Mouse (Mus musculus): ENCODE data around the gene Nox3. TPM values are rescaled to one million over a fixed set of nuclear protein-coding genes. Genes with fewer than 3 reads are reported as not detected.

Gene Nox3
- not detected in 2 replicates for total RNA-seq (2012; rRNA removed)

DNA sequence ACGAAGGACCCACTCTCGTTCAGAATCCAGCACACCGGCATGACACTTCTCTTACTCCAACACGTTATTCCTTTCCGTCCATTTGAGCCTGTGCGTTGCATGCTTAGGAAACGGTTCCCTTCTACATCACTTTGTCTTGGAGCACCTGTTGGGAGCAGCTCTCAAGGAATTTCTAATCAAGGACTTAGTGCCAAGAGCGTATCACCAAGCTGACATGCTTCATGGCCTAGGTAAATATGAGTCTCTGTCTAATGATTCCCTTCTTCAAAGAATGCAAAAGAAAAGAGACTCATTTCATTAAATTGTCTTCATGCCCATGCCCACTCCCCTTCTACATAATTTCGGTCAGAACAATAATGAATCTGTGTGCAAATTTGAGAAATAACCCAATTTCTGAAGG lies at the start of gene Nox3:
TSS of gene Nox3 (minus strand) at position 101 of the 400 bp plus-strand sequence.
- no peak within 1 kb of the TSS for H3K4me3 ChIP-seq (ENCODE audit: insufficient read depth in 1 of 2, low read depth in 1 of 2, low read length in 2 of 2, poor library complexity in 1 of 2, severe bottlenecking in 1 of 2)
- in situ Hi-C loops (cut with MboI; ENCODE audit: low sequenced_read_pairs in 2 of 2, unreplicated experiment in 2 of 2): no loop called here
- no peak for TF ChIP-seq CHD2 (IDR thresholded peaks at IDR 0.05; ENCODE audit: low read depth, low read length)
- no peak for TF ChIP-seq MAFK (IDR thresholded peaks at IDR 0.05; ENCODE audit: insufficient read depth, low read depth, low read length)
- no peak for TF ChIP-seq HCFC1 (IDR thresholded peaks at IDR 0.05; ENCODE audit: borderline replicate concordance, insufficient read depth, low read length)

DNA sequence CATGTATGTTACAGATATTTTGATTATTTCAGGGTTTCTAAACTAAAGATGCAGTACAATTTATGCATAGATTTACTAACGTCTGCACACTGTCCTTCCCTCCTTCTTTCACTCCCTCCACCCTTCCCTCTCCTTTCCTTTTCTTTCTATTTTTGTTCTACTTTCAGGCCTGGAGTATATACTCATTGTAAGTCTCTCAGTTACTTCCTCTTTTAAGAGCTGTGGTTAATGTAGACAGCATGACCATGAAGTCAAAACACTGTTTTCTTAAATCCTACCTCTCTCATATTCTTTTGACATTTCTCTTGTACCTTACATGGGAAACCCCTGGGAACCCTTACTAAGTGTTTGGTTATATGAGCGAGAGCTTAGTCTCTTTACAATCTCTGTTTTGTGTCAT lies 48.3 kb upstream of the Nox3 start:
- H3K36me3 ChIP-seq (ENCODE audit: control insufficient read depth, insufficient read depth, low read length, poor library complexity, severe bottlenecking): no peaks in the 10 kb centered on the region
- no peak overlapping the region for H3K9ac ChIP-seq (ENCODE audit: insufficient read depth, low read depth, low read length, poor library complexity, severe bottlenecking)
- H3K4me3 ChIP-seq (ENCODE audit: insufficient read depth in 1 of 2, low read depth in 1 of 2, low read length in 2 of 2, poor library complexity in 1 of 2, severe bottlenecking in 1 of 2): no peak overlapping the region
- in situ Hi-C loops (cut with MboI; ENCODE audit: low sequenced_read_pairs in 2 of 2, unreplicated experiment in 2 of 2): no loop called here
- DNase-seq (ENCODE audit: low read depth, low spot score): no peak
- no peak for TF ChIP-seq ZC3H11A (IDR thresholded peaks at IDR 0.05; ENCODE audit: borderline replicate concordance, low read depth, low read length)
- no peaks in the 10 kb centered on the region for H3K4me1 ChIP-seq (ENCODE audit: control insufficient read depth in 2 of 2, insufficient read depth in 2 of 2, low read length in 2 of 2, poor library complexity in 1 of 2)
- no peaks in the 10 kb centered on the region for H3K9me3 ChIP-seq (ENCODE audit: control insufficient read depth, insufficient read depth, low read depth, low read length)
- no peak overlapping the region for H3K27ac ChIP-seq (ENCODE audit: insufficient read depth, low read depth, low read length, poor library complexity, severe bottlenecking)

More for the DNA sequence above, at the start of gene Nox3:
- Histone ChIP-seq H3K9ac (ENCODE audit: insufficient read depth, low read depth, low read length, poor library complexity, severe bottlenecking) (no peak within 1 kb of the TSS), H3K4me1 (ENCODE audit: control insufficient read depth in 2 of 2, insufficient read depth in 2 of 2, low read length in 2 of 2, poor library complexity in 1 of 2) (no peaks in the 10 kb centered on the region), H3K9me3 (ENCODE audit: control insufficient read depth, insufficient read depth, low read depth, low read length) (no peaks in the 10 kb centered on the region), H3K27ac (ENCODE audit: insufficient read depth, low read depth, low read length, poor library complexity, severe bottlenecking) (no peak within 1 kb of the TSS), H3K36me3 (ENCODE audit: control insufficient read depth, insufficient read depth, low read length, poor library complexity, severe bottlenecking) (no peaks in the 10 kb centered on the region)
- DNase-seq (ENCODE audit: low read depth, low spot score): no peak

- Histone ChIP-seq H3K27ac (ENCODE audit: insufficient read depth, low read depth, low read length, poor library complexity, severe bottlenecking) (no peak overlapping the region), H3K9me3 (ENCODE audit: control insufficient read depth, insufficient read depth, low read depth, low read length) (no peaks in the 10 kb centered on the region), H3K4me3 (ENCODE audit: insufficient read depth in 1 of 2, low read depth in 1 of 2, low read length in 2 of 2, poor library complexity in 1 of 2, severe bottlenecking in 1 of 2) (no peak overlapping the region), H3K4me1 (ENCODE audit: control insufficient read depth in 2 of 2, insufficient read depth in 2 of 2, low read length in 2 of 2, poor library complexity in 1 of 2) (no peaks in the 10 kb centered on the region), H3K9ac (ENCODE audit: insufficient read depth, low read depth, low read length, poor library complexity, severe bottlenecking) (no peak overlapping the region), H3K36me3 (ENCODE audit: control insufficient read depth, insufficient read depth, low read length, poor library complexity, severe bottlenecking) (no peaks in the 10 kb centered on the region)
- TF ChIP-seq MAFK (IDR thresholded peaks at IDR 0.05; ENCODE audit: insufficient read depth, low read depth, low read length): no peak
- TF ChIP-seq HCFC1 (IDR thresholded peaks at IDR 0.05; ENCODE audit: borderline replicate concordance, insufficient read depth, low read length): no peak
- TF ChIP-seq ZNF384 (IDR thresholded peaks at IDR 0.05; ENCODE audit: low read depth, low read length): no peak
- TF ChIP-seq CHD2 (IDR thresholded peaks at IDR 0.05; ENCODE audit: low read depth, low read length): no peak
- no peak for TF ChIP-seq ZC3H11A (IDR thresholded peaks at IDR 0.05; ENCODE audit: borderline replicate concordance, low read depth, low read length)
- in situ Hi-C loops (cut with MboI; ENCODE audit: low sequenced_read_pairs in 2 of 2, unreplicated experiment in 2 of 2): no loop called here
- DNase-seq (ENCODE audit: low read depth, low spot score): no peak
Measured at GRCm38 (mm10) chr17:3736936-3737335, 40.9 kb upstream of the Nox3 start.

DNA sequence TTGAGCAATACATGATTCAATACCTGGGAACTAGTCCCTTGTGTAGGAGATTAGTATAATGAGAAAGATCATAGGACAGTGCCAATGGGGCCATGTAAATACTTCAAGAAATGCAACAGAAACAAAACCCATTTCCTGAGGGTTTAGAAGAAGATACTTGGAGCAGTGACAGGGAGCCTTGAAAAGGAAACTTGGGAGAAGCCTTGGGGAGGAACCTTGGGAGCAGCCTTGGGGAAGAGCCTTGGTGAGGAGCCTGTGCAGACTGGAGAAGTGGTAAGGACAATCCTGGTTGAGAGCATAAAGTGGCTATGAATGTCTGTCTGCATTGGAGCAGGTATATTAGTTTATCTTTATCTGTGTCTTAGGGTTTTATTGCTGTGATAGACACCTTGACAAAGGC lies 38.2 kb upstream of the Nox3 start:
- no peaks in the 10 kb centered on the region for H3K9me3 ChIP-seq (ENCODE audit: control insufficient read depth, insufficient read depth, low read depth, low read length)
- DNase-seq (ENCODE audit: low read depth, low spot score): no peak
- in situ Hi-C loops (cut with MboI; ENCODE audit: low sequenced_read_pairs in 2 of 2, unreplicated experiment in 2 of 2): no loop called here

GRCm38 (mm10) chr17:3705350-3705930 lies 9.4 kb upstream of the Nox3 start:
- H3K9ac ChIP-seq (ENCODE audit: insufficient read depth, low read depth, low read length, poor library complexity, severe bottlenecking): no peak overlapping the region
- H3K9me3 ChIP-seq (ENCODE audit: control insufficient read depth, insufficient read depth, low read depth, low read length): no peaks in the 10 kb centered on the region
- in situ Hi-C loops (cut with MboI; ENCODE audit: low sequenced_read_pairs in 2 of 2, unreplicated experiment in 2 of 2): no loop called here
- TF ChIP-seq ZC3H11A (IDR thresholded peaks at IDR 0.05; ENCODE audit: borderline replicate concordance, low read depth, low read length) (no peak), CHD2 (IDR thresholded peaks at IDR 0.05; ENCODE audit: low read depth, low read length) (no peak), ZNF384 (IDR thresholded peaks at IDR 0.05; ENCODE audit: low read depth, low read length) (no peak), HCFC1 (IDR thresholded peaks at IDR 0.05; ENCODE audit: borderline replicate concordance, insufficient read depth, low read length) (no peak), MAFK (IDR thresholded peaks at IDR 0.05; ENCODE audit: insufficient read depth, low read depth, low read length) (no peak)
- DNase-seq (ENCODE audit: low read depth, low spot score): no peak
- H3K4me1 ChIP-seq (ENCODE audit: control insufficient read depth in 2 of 2, insufficient read depth in 2 of 2, low read length in 2 of 2, poor library complexity in 1 of 2): no peaks in the 10 kb centered on the region
- H3K36me3 ChIP-seq (ENCODE audit: control insufficient read depth, insufficient read depth, low read length, poor library complexity, severe bottlenecking): no peaks in the 10 kb centered on the region
- H3K27ac ChIP-seq (ENCODE audit: insufficient read depth, low read depth, low read length, poor library complexity, severe bottlenecking): no peak overlapping the region
- no peak overlapping the region for H3K4me3 ChIP-seq (ENCODE audit: insufficient read depth in 1 of 2, low read depth in 1 of 2, low read length in 2 of 2, poor library complexity in 1 of 2, severe bottlenecking in 1 of 2)

More for the DNA sequence above, 38.2 kb upstream of the Nox3 start:
- TF ChIP-seq HCFC1 (IDR thresholded peaks at IDR 0.05; ENCODE audit: borderline replicate concordance, insufficient read depth, low read length): no peak
- TF ChIP-seq CHD2 (IDR thresholded peaks at IDR 0.05; ENCODE audit: low read depth, low read length): no peak
- no peak for TF ChIP-seq ZNF384 (IDR thresholded peaks at IDR 0.05; ENCODE audit: low read depth, low read length)
- no peak for TF ChIP-seq MAFK (IDR thresholded peaks at IDR 0.05; ENCODE audit: insufficient read depth, low read depth, low read length)
- TF ChIP-seq ZC3H11A (IDR thresholded peaks at IDR 0.05; ENCODE audit: borderline replicate concordance, low read depth, low read length): no peak
- Histone ChIP-seq H3K4me3 (ENCODE audit: insufficient read depth in 1 of 2, low read depth in 1 of 2, low read length in 2 of 2, poor library complexity in 1 of 2, severe bottlenecking in 1 of 2) (no peak overlapping the region), H3K4me1 (ENCODE audit: control insufficient read depth in 2 of 2, insufficient read depth in 2 of 2, low read length in 2 of 2, poor library complexity in 1 of 2) (no peaks in the 10 kb centered on the region), H3K9ac (ENCODE audit: insufficient read depth, low read depth, low read length, poor library complexity, severe bottlenecking) (no peak overlapping the region), H3K36me3 (ENCODE audit: control insufficient read depth, insufficient read depth, low read length, poor library complexity, severe bottlenecking) (no peaks in the 10 kb centered on the region), H3K27ac (ENCODE audit: insufficient read depth, low read depth, low read length, poor library complexity, severe bottlenecking) (no peak overlapping the region)
